Mouse (Mus musculus): ENCODE data around the gene Setd1b. TPM values are rescaled to one million over a fixed set of nuclear protein-coding genes. Genes with fewer than 3 reads are reported as not detected.
A peak's percentile ranks its signal among the peaks of the same experiment; 100 is the strongest.

Gene Setd1b
- polyA plus RNA-seq, 2 experiments = 2.7 to 3.3 TPM

- Histone ChIP-seq H3K27me3 (ENCODE audit: control insufficient read depth, insufficient read depth, low read length) (no peaks in the 10 kb centered on the region), H3K4me2 (ENCODE audit: low read depth) (no peak overlapping the region), H3K4me1 (replicated peaks; ENCODE audit: control insufficient read depth in 2 of 2, insufficient read depth in 2 of 2, low read length in 1 of 2) (peaks cover 25 to 38% of the 10 kb centered on the region in 2 experiments), H3K36me3 (replicated peaks; ENCODE audit: control insufficient read depth, insufficient read depth, low read depth) (peaks cover 52% of the 10 kb centered on the region), H3K4me3 (ENCODE audit: insufficient read depth in 1 of 2, low read depth in 2 of 2, low read length in 2 of 2) (no peak overlapping the region), H3K9me3 (ENCODE audit: control insufficient read depth, low read length) (no peaks in the 10 kb centered on the region), H3K9ac (replicated peaks) (no peak overlapping the region), H3K27ac (no peak overlapping the region)
- TF ChIP-seq EP300 (IDR thresholded peaks at IDR 0.05; ENCODE audit: low read depth) (no peak), CTCF (IDR thresholded peaks at IDR 0.05; ENCODE audit: low read depth) (no peak)
- DNase-seq (ENCODE audit: low read depth in 3 of 3, low spot score in 3 of 3) (no peak), ATAC-seq (ENCODE audit: insufficient read depth) (no peak)
- 74% methylated on average over 17 of the region's 17 CpGs for WGBS (ENCODE audit: insufficient replicate concordance)
These were observed 5.6 kb downstream of the Setd1b start for GRCm38 (mm10) chr5:123147569-123147968.

- Histone ChIP-seq H3K27ac (no peak overlapping the region), H3K27me3 (ENCODE audit: control insufficient read depth, insufficient read depth, low read length) (no peaks in the 10 kb centered on the region), H3K4me1 (replicated peaks; ENCODE audit: control insufficient read depth in 2 of 2, insufficient read depth in 2 of 2, low read length in 1 of 2) (peaks cover 25 to 38% of the 10 kb centered on the region in 2 experiments), H3K9ac (replicated peaks) (no peak overlapping the region), H3K4me2 (ENCODE audit: low read depth) (no peak overlapping the region), H3K36me3 (replicated peaks; ENCODE audit: control insufficient read depth, insufficient read depth, low read depth) (peaks cover 58% of the 10 kb centered on the region), H3K9me3 (ENCODE audit: control insufficient read depth, low read length) (no peaks in the 10 kb centered on the region), H3K4me3 (ENCODE audit: insufficient read depth in 1 of 2, low read depth in 2 of 2, low read length in 2 of 2) (no peak overlapping the region)
- TF ChIP-seq EP300 (IDR thresholded peaks at IDR 0.05; ENCODE audit: low read depth) (no peak), CTCF (IDR thresholded peaks at IDR 0.05; ENCODE audit: low read depth) (no peak)
- 85% methylated on average over 25 of the region's 25 CpGs for WGBS (ENCODE audit: insufficient replicate concordance)
- no peak for DNase-seq (ENCODE audit: low read depth in 3 of 3, low spot score in 3 of 3)
- ATAC-seq (ENCODE audit: insufficient read depth) = no peak
These were observed 6.2 kb downstream of the Setd1b start for GRCm38 (mm10) chr5:123148073-123148722.

GRCm38 (mm10) chr5:123149451-123150400 is 7.7 kb downstream of the Setd1b start:
- WGBS (ENCODE audit: insufficient replicate concordance) = 6% methylated on average over 19 of the region's 19 CpGs
- Histone ChIP-seq H3K27me3 (ENCODE audit: control insufficient read depth, insufficient read depth, low read length) (no peaks in the 10 kb centered on the region), H3K9me3 (ENCODE audit: control insufficient read depth, low read length) (no peaks in the 10 kb centered on the region), H3K9ac (replicated peaks) (peak overlapping the region; percentile 59), H3K27ac (peak overlapping the region; percentile 56), H3K4me2 (ENCODE audit: low read depth) (peak overlapping the region; percentile 88), H3K36me3 (replicated peaks; ENCODE audit: control insufficient read depth, insufficient read depth, low read depth) (peaks cover 71% of the 10 kb centered on the region), H3K4me3 (ENCODE audit: insufficient read depth in 1 of 2, low read depth in 2 of 2, low read length in 2 of 2) (peak overlapping the region; percentile 55 to 71), H3K4me1 (replicated peaks; ENCODE audit: control insufficient read depth in 2 of 2, insufficient read depth in 2 of 2, low read length in 1 of 2) (peaks cover 18 to 31% of the 10 kb centered on the region in 2 experiments)
- DNase-seq (ENCODE audit: low read depth in 3 of 3, low spot score in 3 of 3) = peak; percentile 72 to 82 (median 73)
- ATAC-seq (ENCODE audit: insufficient read depth) = peak; percentile 83
- TF ChIP-seq CTCF (IDR thresholded peaks at IDR 0.05; ENCODE audit: low read depth) (peak; percentile 97), EP300 (IDR thresholded peaks at IDR 0.05; ENCODE audit: low read depth) (peak; percentile 62)

DNA sequence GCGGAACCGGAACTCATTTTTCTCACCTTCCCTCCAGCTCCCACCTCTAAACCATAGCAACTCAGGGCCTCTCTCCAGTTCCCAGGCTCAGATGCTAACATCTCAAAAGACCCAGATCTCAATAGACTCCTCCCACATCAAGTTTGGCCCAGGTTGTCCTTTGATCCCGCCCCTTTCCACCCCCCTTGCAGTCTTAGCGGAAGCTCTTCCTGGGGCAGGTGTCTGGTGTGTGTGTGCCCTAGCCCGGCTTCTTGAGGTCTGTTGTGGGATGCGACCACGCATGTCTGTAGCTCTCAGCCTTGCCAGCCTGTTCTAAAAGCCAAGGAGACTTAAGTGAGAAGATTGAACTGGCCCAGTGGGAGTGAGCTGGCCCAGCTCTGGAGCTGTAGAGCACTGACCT is 8.6 kb downstream of the Setd1b start:
- Histone ChIP-seq H3K27me3 (ENCODE audit: control insufficient read depth, insufficient read depth, low read length) (no peaks in the 10 kb centered on the region), H3K27ac (peak overlapping the region; percentile 56), H3K4me3 (ENCODE audit: insufficient read depth in 1 of 2, low read depth in 2 of 2, low read length in 2 of 2) (peak overlapping the region; percentile 55 to 71; a peak in 3 of 4 replicates), H3K9me3 (ENCODE audit: control insufficient read depth, low read length) (no peaks in the 10 kb centered on the region), H3K9ac (replicated peaks) (peak overlapping the region; percentile 59), H3K36me3 (replicated peaks; ENCODE audit: control insufficient read depth, insufficient read depth, low read depth) (peaks cover 69% of the 10 kb centered on the region), H3K4me1 (replicated peaks; ENCODE audit: control insufficient read depth in 2 of 2, insufficient read depth in 2 of 2, low read length in 1 of 2) (peaks cover 15 to 24% of the 10 kb centered on the region in 2 experiments), H3K4me2 (ENCODE audit: low read depth) (peak overlapping the region; percentile 88)
- no peak for ATAC-seq (ENCODE audit: insufficient read depth)
- no peak for DNase-seq (ENCODE audit: low read depth in 3 of 3, low spot score in 3 of 3)
- TF ChIP-seq CTCF (IDR thresholded peaks at IDR 0.05; ENCODE audit: low read depth) = no peak
- no peak for TF ChIP-seq EP300 (IDR thresholded peaks at IDR 0.05; ENCODE audit: low read depth)
- 22% methylated on average over 7 of the region's 7 CpGs for WGBS (ENCODE audit: insufficient replicate concordance)

DNA sequence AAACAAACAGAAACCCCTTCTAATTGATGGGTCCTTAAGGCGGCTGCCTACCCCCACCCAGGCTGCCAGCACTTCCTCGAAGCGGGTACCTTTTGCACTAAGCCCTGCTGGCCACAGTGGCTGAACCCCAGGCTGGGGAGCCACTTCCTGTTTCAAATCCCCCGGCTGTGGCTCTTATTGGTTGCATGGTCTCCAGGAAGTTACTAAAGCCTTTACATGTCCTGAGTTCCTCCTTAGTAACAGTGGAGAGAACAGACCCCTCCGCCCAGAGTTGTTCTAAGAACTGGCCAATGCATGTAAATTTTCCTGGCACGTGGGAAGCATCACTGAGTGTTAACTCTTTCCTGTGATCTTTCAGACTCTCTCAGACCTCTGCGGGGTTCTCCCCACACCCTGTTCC is 9.1 kb downstream of the Setd1b start:
- DNase-seq (ENCODE audit: low read depth in 3 of 3, low spot score in 3 of 3) (no peak), ATAC-seq (ENCODE audit: insufficient read depth) (no peak)
- peak overlapping the region; percentile 56 for H3K27ac ChIP-seq
- peak overlapping the region; percentile 59 for H3K9ac ChIP-seq (replicated peaks)
- H3K27me3 ChIP-seq (ENCODE audit: control insufficient read depth, insufficient read depth, low read length) = no peaks in the 10 kb centered on the region
- peak overlapping the region; percentile 88 for H3K4me2 ChIP-seq (ENCODE audit: low read depth)
- peak overlapping the region; percentile 55 to 71; a peak in 3 of 4 replicates for H3K4me3 ChIP-seq (ENCODE audit: insufficient read depth in 1 of 2, low read depth in 2 of 2, low read length in 2 of 2)
- peaks cover 69% of the 10 kb centered on the region for H3K36me3 ChIP-seq (replicated peaks; ENCODE audit: control insufficient read depth, insufficient read depth, low read depth)
- H3K4me1 ChIP-seq (replicated peaks; ENCODE audit: control insufficient read depth in 2 of 2, insufficient read depth in 2 of 2, low read length in 1 of 2) = peaks cover 15 to 21% of the 10 kb centered on the region in 2 experiments
- 35% methylated on average over 7 of the region's 7 CpGs for WGBS (ENCODE audit: insufficient replicate concordance)
- TF ChIP-seq EP300 (IDR thresholded peaks at IDR 0.05; ENCODE audit: low read depth) (no peak), CTCF (IDR thresholded peaks at IDR 0.05; ENCODE audit: low read depth) (no peak)
- no peaks in the 10 kb centered on the region for H3K9me3 ChIP-seq (ENCODE audit: control insufficient read depth, low read length)

All from liver, embryonic 14.5 days (tissue).